Mouse (Mus musculus) embryonic facial prominence, embryonic 15.5 days (tissue): Measurements from ENCODE around the gene Arhgef25. TPM values are rescaled to one million over a fixed set of nuclear protein-coding genes. Genes with fewer than 3 reads are reported as not detected.
"Not testable (repeated sequence)": the region's sequence is repeated elsewhere in the genome, so short reads cannot be mapped to it uniquely, and the experiment has no call there.

Experiments used
- ATAC-seq: fragments of 200-750 bp; cut with Nextera tagmentation; 2 replicates; pipeline ENCODE4 v1.8.0; 2017; ENCODE audit warnings: low read depth, moderate TSS enrichment; ENCODE audit not compliant: insufficient number of reproducible peaks, low FRiP score, low TSS enrichment
- H3K27ac ChIP-seq: fragments of 300-500 bp; sonication (generic); replicated peaks from 2 replicates; pipeline ENCODE4 v1.5.1; 2015; ENCODE audit warnings: mild to moderate bottlenecking, inconsistent platforms
- H3K27me3 ChIP-seq: fragments of 300-500 bp; sonication (generic); 2 replicates; pipeline ENCODE4 v1.6.1; 2015; ENCODE audit warnings: inconsistent platforms
- H3K36me3 ChIP-seq: fragments of 300-500 bp; sonication (generic); 2 replicates; pipeline ENCODE4 v1.6.1; 2015; ENCODE audit warnings: mild to moderate bottlenecking, inconsistent platforms
- H3K4me1 ChIP-seq: fragments of 300-500 bp; sonication (generic); 2 replicates; pipeline ENCODE4 v1.6.1; 2015; ENCODE audit warnings: inconsistent platforms
- H3K4me2 ChIP-seq: fragments of 300-500 bp; sonication (generic); replicated peaks from 2 replicates; pipeline ENCODE4 v1.6.1; 2015; ENCODE audit warnings: mild to moderate bottlenecking, inconsistent platforms
- H3K4me3 ChIP-seq: fragments of 300-500 bp; sonication (generic); replicated peaks from 2 replicates; pipeline ENCODE4 v1.5.1; 2015; ENCODE audit warnings: mild to moderate bottlenecking, inconsistent platforms
- H3K9ac ChIP-seq: fragments of 300-500 bp; sonication (generic); 2 replicates; pipeline ENCODE4 v1.6.1; 2015; ENCODE audit warnings: inconsistent platforms
- H3K9me3 ChIP-seq: fragments of 300-500 bp; sonication (generic); replicated peaks from 2 replicates; pipeline ENCODE4 v1.6.1; 2016; ENCODE audit warnings: inconsistent platforms
- WGBS: fragments of 180-500 bp; shearing (Covaris S2); methylation state at CpG from one replicate; pipeline ENCODE4 v1.1.7; 2015; 5-methylcytosine and 5-hydroxymethylcytosine counted together
- polyA plus RNA-seq: library from polyadenylated mRNA; unstranded; fragments of >200 nt; fragmentation: Nextera tagmentation; extraction: Ambion mirVana; gene quantifications from 2 replicates; pipeline ENCODE4 v1.2.1, GENCODE M21; 2015

Arhgef25 gene
- polyA plus RNA-seq, 1 experiment from 2014 or later: 116 TPM

DNA sequence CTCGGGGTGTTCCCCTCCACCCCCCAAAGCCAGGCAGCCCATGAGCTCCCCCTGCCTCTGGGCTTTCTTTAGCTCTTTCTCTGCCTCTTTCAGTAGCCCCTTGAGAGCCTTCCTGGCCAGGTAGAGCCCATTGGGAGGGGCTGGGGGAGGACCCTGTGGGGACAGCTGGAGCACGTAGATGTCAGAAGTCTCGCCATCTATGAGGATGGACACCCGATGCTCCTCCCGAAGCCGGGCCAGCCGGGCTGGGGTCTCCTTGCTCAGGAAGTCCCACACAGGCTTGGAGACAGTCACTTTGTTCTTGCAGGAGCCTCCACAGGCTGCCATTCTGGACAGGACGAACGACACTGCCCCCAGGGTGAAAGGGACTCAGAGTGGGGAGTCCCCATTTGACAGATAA is 3.1 kb upstream of the Arhgef25 start:
- no peak for ATAC-seq
- WGBS: 69% methylated on average over 9 of the region's 9 CpGs
- peaks cover 70% of the 10 kb centered on the region for H3K4me1 ChIP-seq
- H3K27ac ChIP-seq: 0 out of 2 replicates have a peak overlapping the region, but pooled peaks have one; percentile 1
- H3K36me3 ChIP-seq: peaks cover 32% of the 10 kb centered on the region
- H3K4me3 ChIP-seq: no peak overlapping the region
- no peak overlapping the region for H3K4me2 ChIP-seq
- H3K9me3 ChIP-seq: no peaks in the 10 kb centered on the region
- no peak overlapping the region for H3K9ac ChIP-seq
- no peaks in the 10 kb centered on the region for H3K27me3 ChIP-seq

GRCm38 (mm10) chr10:127192057-127192328 is 2.1 kb upstream of the Arhgef25 start:
- not testable (repeated sequence) for H3K9me3 ChIP-seq, H3K4me2 ChIP-seq, ATAC-seq, H3K4me3 ChIP-seq, H3K9ac ChIP-seq, H3K27me3 ChIP-seq
- Histone ChIP-seq H3K36me3 (peaks cover 27% of the 10 kb centered on the region), H3K4me1 (peaks cover 69% of the 10 kb centered on the region), H3K27ac (0 out of 2 replicates have a peak overlapping the region, but pooled peaks have one; percentile 98)
- 81% methylated on average over 1 of the region's 1 CpGs for WGBS

GRCm38 (mm10) chr10:127191191-127192056 is 1.5 kb upstream of the Arhgef25 start:
- Histone ChIP-seq H3K9ac (no peak overlapping the region), H3K27ac (peak overlapping the region; percentile 98), H3K4me1 (peaks cover 67% of the 10 kb centered on the region), H3K4me3 (peak overlapping the region; percentile 74; the same call in 1 of the 2 replicates), H3K27me3 (no peaks in the 10 kb centered on the region), H3K36me3 (peaks cover 32% of the 10 kb centered on the region), H3K9me3 (no peaks in the 10 kb centered on the region), H3K4me2 (peak overlapping the region; percentile 93)
- 70% methylated on average over 19 of the region's 19 CpGs for WGBS
- ATAC-seq: no peak

GRCm38 (mm10) chr10:127190398-127191190 is 711 bp upstream of the Arhgef25 start:
- Histone ChIP-seq H3K4me2 (peak overlapping the region; percentile 93), H3K4me3 (peak overlapping the region; percentile 74), H3K4me1 (peaks cover 64% of the 10 kb centered on the region), H3K36me3 (peaks cover 41% of the 10 kb centered on the region), H3K9ac (peak overlapping the region; percentile 18; the same call in 1 of the 2 replicates), H3K9me3 (no peaks in the 10 kb centered on the region), H3K27me3 (no peaks in the 10 kb centered on the region), H3K27ac (peak overlapping the region; percentile 98)
- 30% methylated on average over 14 of the region's 14 CpGs for WGBS
- no peak for ATAC-seq

GRCm38 (mm10) chr10:127189116-127189650 is 700 bp downstream of the Arhgef25 start:
- Histone ChIP-seq H3K27ac (peak overlapping the region; percentile 98), H3K9me3 (no peaks in the 10 kb centered on the region), H3K9ac (peak overlapping the region; percentile 74), H3K36me3 (peaks cover 53% of the 10 kb centered on the region), H3K4me3 (peak overlapping the region; percentile 74), H3K27me3 (peaks cover 5% of the 10 kb centered on the region; the same call in 1 of the 2 replicates), H3K4me2 (peak overlapping the region; percentile 93), H3K4me1 (peaks cover 65% of the 10 kb centered on the region)
- ATAC-seq: peak; percentile 11; the same call in 1 of the 2 replicates
- under 1% methylated on average over 26 of the region's 26 CpGs for WGBS

- H3K36me3 ChIP-seq: peaks cover 59% of the 10 kb centered on the region
- H3K4me3 ChIP-seq: peak overlapping the region; percentile 74
- ATAC-seq: peak; percentile 83
- peaks cover 69% of the 10 kb centered on the region for H3K4me1 ChIP-seq
- under 1% methylated on average over 44 of the region's 46 CpGs for WGBS
- H3K27me3 ChIP-seq: peaks cover 5% of the 10 kb centered on the region; the same call in 1 of the 2 replicates
- no peaks in the 10 kb centered on the region for H3K9me3 ChIP-seq
- H3K9ac ChIP-seq: peak overlapping the region; percentile 74
- H3K4me2 ChIP-seq: peak overlapping the region; percentile 93
- peak overlapping the region; percentile 98 for H3K27ac ChIP-seq
Observed at GRCm38 (mm10) chr10:127188465-127189115, 1.3 kb downstream of the Arhgef25 start.

DNA sequence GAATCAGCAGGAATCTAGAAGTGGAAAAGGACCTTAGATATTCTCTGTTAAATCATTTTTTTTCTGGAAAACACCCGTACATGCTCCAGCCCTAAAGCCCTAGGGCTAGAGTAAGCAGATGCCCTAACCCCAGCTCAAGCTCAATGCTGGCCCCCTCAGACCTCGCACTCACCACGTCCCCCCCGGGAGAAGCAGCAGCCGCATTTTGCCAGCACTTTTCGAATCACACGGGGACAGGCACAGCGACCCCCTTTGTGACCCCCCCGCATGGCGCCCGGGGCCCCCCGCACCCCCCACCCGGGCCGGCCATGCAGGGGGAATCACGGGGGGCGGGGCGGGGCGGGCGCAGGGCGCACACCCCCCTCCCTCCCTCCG is 1.8 kb downstream of the Arhgef25 start:
- H3K27me3 ChIP-seq: peaks cover 5% of the 10 kb centered on the region; the same call in 1 of the 2 replicates
- H3K36me3 ChIP-seq: peaks cover 57% of the 10 kb centered on the region
- peaks cover 66% of the 10 kb centered on the region for H3K4me1 ChIP-seq
- peak overlapping the region; percentile 74 for H3K9ac ChIP-seq
- under 1% methylated on average over 19 of the region's 21 CpGs for WGBS
- peak overlapping the region; percentile 93 for H3K4me2 ChIP-seq
- H3K4me3 ChIP-seq: peak overlapping the region; percentile 74
- no peaks in the 10 kb centered on the region for H3K9me3 ChIP-seq
- no peak for ATAC-seq
- H3K27ac ChIP-seq: peak overlapping the region; percentile 98

- peak overlapping the region; percentile 98 for H3K27ac ChIP-seq
- H3K9me3 ChIP-seq: no peaks in the 10 kb centered on the region
- H3K4me2 ChIP-seq: peak overlapping the region; percentile 93
- peak overlapping the region; percentile 74; the same call in 1 of the 2 replicates for H3K9ac ChIP-seq
- ATAC-seq: no peak
- peak overlapping the region; percentile 74 for H3K4me3 ChIP-seq
- 51% methylated on average over 10 of the region's 10 CpGs for WGBS
- H3K27me3 ChIP-seq: peaks cover 8% of the 10 kb centered on the region
- H3K36me3 ChIP-seq: peaks cover 55% of the 10 kb centered on the region
- peaks cover 61% of the 10 kb centered on the region for H3K4me1 ChIP-seq
Observed at GRCm38 (mm10) chr10:127187371-127188078, 2.4 kb downstream of the Arhgef25 start.

DNA sequence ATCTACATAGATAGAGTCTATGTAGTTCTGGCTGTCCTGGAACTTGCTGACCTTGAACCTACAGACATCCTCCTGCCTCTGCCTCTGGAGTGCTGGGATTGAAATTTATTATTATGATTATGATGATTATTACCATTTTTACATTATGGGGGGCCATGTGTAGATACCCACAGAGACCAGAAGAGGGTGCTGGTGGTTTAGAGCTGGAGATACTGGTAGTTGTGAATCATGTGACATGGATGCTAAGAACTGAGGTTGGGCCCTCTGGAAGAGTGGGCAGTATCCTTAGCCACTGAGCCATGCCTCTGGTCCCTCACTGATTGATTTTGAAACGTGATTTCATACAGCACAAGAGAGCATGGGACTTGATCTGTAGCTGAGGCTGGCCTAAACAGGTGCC is 3.4 kb downstream of the Arhgef25 start:
- no peak overlapping the region for H3K4me3 ChIP-seq
- peaks cover 54% of the 10 kb centered on the region for H3K36me3 ChIP-seq
- ATAC-seq: no peak
- H3K27ac ChIP-seq: no peak overlapping the region
- peaks cover 56% of the 10 kb centered on the region for H3K4me1 ChIP-seq
- peaks cover 9% of the 10 kb centered on the region for H3K27me3 ChIP-seq
- H3K9ac ChIP-seq: no peak overlapping the region
- no peaks in the 10 kb centered on the region for H3K9me3 ChIP-seq
- 79% methylated on average over 1 of the region's 1 CpGs for WGBS
- no peak overlapping the region for H3K4me2 ChIP-seq

DNA sequence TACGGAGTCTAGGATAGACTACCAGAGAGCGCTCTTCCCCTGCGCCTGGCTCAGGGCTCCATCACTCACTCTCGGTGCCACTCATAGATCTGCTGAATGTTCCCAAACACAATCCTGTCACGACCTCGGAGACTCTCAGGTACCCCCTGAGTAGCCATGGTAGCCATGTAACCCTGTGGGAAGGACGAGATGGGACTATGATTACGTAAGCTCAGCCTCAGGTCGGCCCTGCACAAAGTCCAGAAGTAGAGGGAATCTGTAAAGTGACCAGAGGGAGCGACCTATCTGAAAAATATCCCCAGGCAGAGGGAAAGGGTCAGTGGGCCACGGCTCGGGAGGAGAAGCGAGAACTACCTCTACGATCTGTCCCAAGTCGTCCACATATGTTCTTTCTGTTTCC is 4.4 kb downstream of the Arhgef25 start:
- WGBS: 81% methylated on average over 15 of the region's 15 CpGs
- Histone ChIP-seq H3K9ac (no peak overlapping the region), H3K27ac (no peak overlapping the region), H3K36me3 (peaks cover 44% of the 10 kb centered on the region), H3K4me2 (no peak overlapping the region), H3K27me3 (peaks cover 18% of the 10 kb centered on the region), H3K4me3 (no peak overlapping the region), H3K9me3 (no peaks in the 10 kb centered on the region), H3K4me1 (peaks cover 50% of the 10 kb centered on the region)
- no peak for ATAC-seq
